Mouse (Mus musculus) hindbrain, embryonic 11.5 days (tissue): ENCODE measurements around the gene Rusc2. TPM values are rescaled to one million over a fixed set of nuclear protein-coding genes. Genes with fewer than 3 reads are reported as not detected.

Experiments
- ATAC-seq: fragments of 200-750 bp; cut with Nextera tagmentation; 2 replicates; pipeline ENCODE4 v1.8.0; 2017; ENCODE audit warnings: mild to moderate bottlenecking, moderate TSS enrichment, moderate library complexity; ENCODE audit not compliant: low FRiP score
- DNase-seq: peaks from one replicate; pipeline ENCODE4 v3.0.0-alpha.2; 2015; ENCODE audit warnings: low spot score
- H3K27ac ChIP-seq: fragments of 300-500 bp; sonication (generic); 2 replicates; pipeline ENCODE4 v1.5.1; 2014; ENCODE audit warnings: mild to moderate bottlenecking, low read depth, low read length
- H3K27me3 ChIP-seq: fragments of 300-500 bp; sonication (generic); 2 replicates; pipeline ENCODE4 v1.6.1; 2014; ENCODE audit warnings: mild to moderate bottlenecking, low read length, moderate library complexity, mixed read lengths; ENCODE audit not compliant: control insufficient read depth, insufficient read depth
- H3K36me3 ChIP-seq: fragments of 300-500 bp; sonication (generic); 2 replicates; pipeline ENCODE4 v1.6.1; 2014; ENCODE audit warnings: mild to moderate bottlenecking, low read length, moderate library complexity, mixed read lengths; ENCODE audit not compliant: control insufficient read depth, insufficient read depth
- H3K4me1 ChIP-seq: fragments of 300-500 bp; sonication (generic); replicated peaks from 2 replicates; pipeline ENCODE4 v1.6.1; 2014; ENCODE audit warnings: low read length, mixed read lengths; ENCODE audit not compliant: control insufficient read depth, insufficient read depth
- H3K4me2 ChIP-seq: fragments of 300-500 bp; sonication (generic); replicated peaks from 2 replicates; pipeline ENCODE4 v1.6.1; 2014; ENCODE audit warnings: mild to moderate bottlenecking, low read depth, low read length
- H3K4me3 ChIP-seq: fragments of 300-500 bp; sonication (generic); 2 replicates; pipeline ENCODE4 v1.5.1; 2014; ENCODE audit warnings: low read depth, low read length
- H3K9ac ChIP-seq: fragments of 300-500 bp; sonication (generic); 2 replicates; pipeline ENCODE4 v1.6.1; 2014; ENCODE audit warnings: low read depth, low read length
- H3K9me3 ChIP-seq: fragments of 300-500 bp; sonication (generic); 2 replicates; pipeline ENCODE4 v1.6.1; 2016; ENCODE audit warnings: low read length; ENCODE audit not compliant: control insufficient read depth
- WGBS: fragments of 180-500 bp; shearing (Covaris S2); extraction: QIAGEN DNeasy Blood & Tissue Kit; methylation state at CpG from one replicate; pipeline ENCODE4 v1.1.7; 2014; 5-methylcytosine and 5-hydroxymethylcytosine counted together
- polyA plus RNA-seq: library from polyadenylated mRNA; unstranded; fragments of >200 nt; fragmentation: Nextera tagmentation; extraction: Ambion mirVana; gene quantifications from 2 replicates; pipeline ENCODE4 v1.2.1, GENCODE M21; 2014

Rusc2 gene
- polyA plus RNA-seq, 1 experiment from 2014 or later: 19.1 TPM

DNA sequence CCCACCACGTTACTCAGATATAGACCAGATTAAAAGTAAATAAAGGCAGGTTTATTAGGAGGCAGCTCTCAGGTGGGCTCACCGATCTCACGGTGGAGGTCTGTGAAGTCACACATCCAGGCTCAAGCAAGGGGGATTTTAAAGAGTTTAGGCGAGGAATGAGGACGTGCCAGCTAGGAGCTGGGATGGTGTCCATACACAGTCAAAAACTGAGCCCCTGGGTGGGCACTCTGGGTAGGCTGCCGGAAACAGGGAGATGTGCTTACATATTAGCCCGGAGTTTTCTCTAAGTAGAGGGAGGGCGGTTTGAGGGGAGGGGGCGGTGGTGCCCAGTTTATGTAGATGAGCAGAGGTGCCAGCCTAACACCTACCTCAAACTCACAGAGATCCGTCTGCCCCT lies 828 bp upstream of the Rusc2 start:
- DNase-seq (no peak), ATAC-seq (peak; percentile 12; the same call in 1 of the 2 replicates)
- H3K36me3 ChIP-seq: no peaks in the 10 kb centered on the region
- H3K9me3 ChIP-seq: no peaks in the 10 kb centered on the region
- H3K9ac ChIP-seq: peak overlapping the region; percentile 75
- H3K4me2 ChIP-seq: peak overlapping the region; percentile 86
- WGBS: 59% methylated on average over 10 of the region's 10 CpGs
- H3K4me1 ChIP-seq: peaks cover 5% of the 10 kb centered on the region; the same call in 1 of the 2 replicates
- H3K27me3 ChIP-seq: no peaks in the 10 kb centered on the region
- H3K27ac ChIP-seq: no peak overlapping the region
- peak overlapping the region; percentile 65 for H3K4me3 ChIP-seq

- Histone ChIP-seq H3K27me3 (no peaks in the 10 kb centered on the region), H3K27ac (no peak overlapping the region), H3K4me3 (peak overlapping the region; percentile 65), H3K4me1 (peaks cover 5% of the 10 kb centered on the region; the same call in 1 of the 2 replicates), H3K4me2 (peak overlapping the region; percentile 86), H3K9ac (peak overlapping the region; percentile 75), H3K36me3 (no peaks in the 10 kb centered on the region), H3K9me3 (no peaks in the 10 kb centered on the region)
- ATAC-seq (peak; percentile 86), DNase-seq (no peak)
- 8% methylated on average over 22 of the region's 33 CpGs for whole genome bisulfite sequencing
Measured at GRCm38 (mm10) chr4:43382155-43383020, 609 bp downstream of the Rusc2 start.

GRCm38 (mm10) chr4:43383246-43384082 lies 1.7 kb downstream of the Rusc2 start:
- H3K9ac ChIP-seq: no peak overlapping the region
- DNase-seq: no peak
- WGBS: 80% methylated on average over 11 of the region's 11 CpGs

GRCm38 (mm10) chr4:43384083-43384460 lies 2.3 kb downstream of the Rusc2 start:
- Histone ChIP-seq H3K4me2 (no peak overlapping the region), H3K4me1 (peaks cover 5% of the 10 kb centered on the region; the same call in 1 of the 2 replicates), H3K36me3 (no peaks in the 10 kb centered on the region), H3K27me3 (no peaks in the 10 kb centered on the region), H3K27ac (no peak overlapping the region), H3K9me3 (no peaks in the 10 kb centered on the region), H3K4me3 (no peak overlapping the region), H3K9ac (no peak overlapping the region)
- ATAC-seq: no peak
- no peak for DNase-seq
- WGBS: 85% methylated on average over 5 of the region's 5 CpGs

More at GRCm38 (mm10) chr4:43383246-43384082, 1.7 kb downstream of the Rusc2 start:
- Histone ChIP-seq H3K4me2 (no peak overlapping the region), H3K4me1 (peaks cover 5% of the 10 kb centered on the region; the same call in 1 of the 2 replicates), H3K27me3 (no peaks in the 10 kb centered on the region), H3K9me3 (no peaks in the 10 kb centered on the region), H3K36me3 (no peaks in the 10 kb centered on the region), H3K4me3 (no peak overlapping the region; the same call in 1 of the 2 replicates), H3K27ac (no peak overlapping the region)
- no peak for ATAC-seq

DNA sequence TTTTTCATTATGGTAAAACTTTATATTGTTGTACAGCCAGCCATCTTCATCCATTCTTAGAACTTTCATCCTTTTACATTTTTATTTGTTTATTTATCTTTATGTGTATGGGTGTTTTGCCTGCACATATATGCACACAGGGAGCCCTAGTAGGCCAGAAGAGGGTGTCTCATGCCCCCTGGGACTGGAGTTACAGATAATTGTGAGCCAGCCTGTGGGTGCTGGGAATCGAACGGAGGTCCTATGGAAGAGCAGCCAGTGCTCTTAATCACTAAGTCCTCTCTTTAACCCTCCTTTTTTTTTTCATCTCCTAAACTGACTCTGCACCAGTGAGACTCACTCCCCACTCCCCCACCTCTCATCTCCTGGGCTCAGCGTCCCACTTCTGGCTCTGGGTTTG lies 2.8 kb downstream of the Rusc2 start:
- Histone ChIP-seq H3K36me3 (no peaks in the 10 kb centered on the region), H3K4me2 (no peak overlapping the region), H3K27ac (no peak overlapping the region), H3K4me1 (peaks cover 5% of the 10 kb centered on the region; the same call in 1 of the 2 replicates), H3K27me3 (no peaks in the 10 kb centered on the region), H3K9me3 (no peaks in the 10 kb centered on the region), H3K4me3 (no peak overlapping the region), H3K9ac (no peak overlapping the region)
- DNase-seq: no peak
- WGBS: 88% methylated on average over 3 of the region's 3 CpGs
- no peak for ATAC-seq

DNA sequence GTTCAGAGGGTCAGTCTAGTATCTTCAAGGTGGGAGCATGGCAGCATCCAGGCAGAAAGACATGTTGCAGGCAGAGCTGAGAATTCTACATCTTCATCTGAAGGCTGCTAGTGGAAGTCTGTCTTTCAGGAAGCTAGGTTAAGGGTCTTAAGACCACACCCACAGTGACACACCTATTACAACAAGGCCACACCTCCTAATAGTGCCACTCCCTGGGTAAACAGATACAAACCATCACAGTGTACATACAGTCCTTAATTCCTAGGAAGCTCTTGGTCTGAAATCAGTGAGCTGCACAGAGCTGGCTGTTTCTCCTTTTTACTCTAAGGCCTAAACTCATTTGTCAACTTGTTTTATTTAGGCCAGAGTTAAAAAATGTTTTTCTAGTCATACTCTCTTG lies 5.2 kb downstream of the Rusc2 start:
- no peak overlapping the region for H3K9ac ChIP-seq
- no peak overlapping the region for H3K27ac ChIP-seq
- no peaks in the 10 kb centered on the region for H3K9me3 ChIP-seq
- no peaks in the 10 kb centered on the region for H3K4me1 ChIP-seq
- ATAC-seq: no peak
- H3K27me3 ChIP-seq: no peaks in the 10 kb centered on the region
- no peak for DNase-seq
- no peak overlapping the region for H3K4me2 ChIP-seq
- H3K4me3 ChIP-seq: no peak overlapping the region
- H3K36me3 ChIP-seq: no peaks in the 10 kb centered on the region

- no peaks in the 10 kb centered on the region for H3K9me3 ChIP-seq
- H3K27me3 ChIP-seq: no peaks in the 10 kb centered on the region
- DNase-seq (no peak), ATAC-seq (no peak)
- no peaks in the 10 kb centered on the region for H3K4me1 ChIP-seq
- H3K4me3 ChIP-seq: no peak overlapping the region
- no peak overlapping the region for H3K9ac ChIP-seq
- no peaks in the 10 kb centered on the region for H3K36me3 ChIP-seq
- H3K27ac ChIP-seq: no peak overlapping the region
- WGBS: 86% methylated on average over 2 of the region's 2 CpGs
- H3K4me2 ChIP-seq: no peak overlapping the region
Measured at GRCm38 (mm10) chr4:43389390-43389789, 7.6 kb downstream of the Rusc2 start.

GRCm38 (mm10) chr4:43389845-43390440 lies 8.2 kb downstream of the Rusc2 start:
- Histone ChIP-seq H3K36me3 (no peaks in the 10 kb centered on the region), H3K9me3 (no peaks in the 10 kb centered on the region), H3K27ac (no peak overlapping the region), H3K4me1 (no peaks in the 10 kb centered on the region), H3K27me3 (no peaks in the 10 kb centered on the region), H3K9ac (no peak overlapping the region), H3K4me3 (no peak overlapping the region), H3K4me2 (no peak overlapping the region)
- ATAC-seq: no peak
- WGBS: 65% methylated on average over 9 of the region's 9 CpGs
- no peak for DNase-seq
